ENCODE assay signal across 8 mouse cellular contexts in the genomic region with DNA sequence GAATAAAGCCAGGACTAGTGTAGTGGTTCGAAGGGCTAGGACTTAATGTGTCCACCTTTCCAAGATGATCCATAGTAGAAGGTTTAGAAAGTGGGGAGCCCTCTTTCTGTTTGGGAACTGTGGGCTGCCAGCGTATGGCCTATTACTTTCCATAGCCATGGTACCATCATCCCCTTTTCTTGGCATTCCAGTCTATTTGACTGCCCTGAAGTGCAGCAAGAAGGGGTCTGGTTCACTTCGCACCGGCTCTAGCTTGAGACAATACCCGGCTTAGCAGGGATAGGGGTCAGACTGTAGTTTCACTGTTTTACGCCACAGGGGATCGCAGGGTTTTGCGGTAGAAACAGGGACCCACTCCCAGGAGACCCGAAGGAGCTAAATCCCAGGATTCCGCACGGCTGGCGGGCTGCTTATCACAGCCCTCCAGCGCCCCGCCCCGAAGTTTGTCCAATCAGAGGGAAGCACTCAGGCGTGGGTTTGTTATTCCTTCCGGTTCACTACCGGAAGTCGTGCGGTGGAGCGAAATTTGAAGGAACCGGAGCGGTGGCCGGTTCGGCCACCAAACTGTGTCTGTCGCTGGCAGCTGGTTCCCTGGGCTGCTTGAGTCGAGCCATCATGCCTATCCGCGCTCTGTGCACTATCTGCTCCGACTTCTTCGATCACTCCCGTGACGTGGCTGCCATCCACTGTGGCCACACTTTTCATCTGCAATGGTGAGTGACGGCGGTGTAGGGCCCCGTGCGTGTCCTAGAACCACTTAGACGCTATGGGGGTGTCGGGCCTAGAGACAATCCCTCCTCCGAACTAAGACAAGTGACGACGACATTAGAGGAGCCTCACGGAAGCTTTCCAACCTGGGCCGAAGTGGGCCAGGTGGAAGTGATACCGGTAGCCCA. TPM values are rescaled to one million over a fixed set of nuclear protein-coding genes. Genes with fewer than 3 reads are reported as not detected.
A peak's percentile ranks its signal among the peaks of the same experiment; 100 is the strongest.
DNase-seq lines count a peak whose midpoint lies in the region; TF ChIP-seq lines count a peak whose summit lies in the region.

No protein-coding gene starts in this region.

- no peaks in the 10 kb centered on the region for H3K36me3 ChIP-seq in macrophage (ENCODE audit: inconsistent target)

- peak; percentile 86 for TF ChIP-seq POLR2A in cortical plate, adult 2 months (IDR thresholded peaks at IDR 0.05; ENCODE audit: extremely low read depth, insufficient read depth, low read length)

- H3K4me1 ChIP-seq in cortical plate, adult 2 months (ENCODE audit: control insufficient read depth, insufficient read depth, low read length): no peaks in the 10 kb centered on the region

- no peak overlapping the region for H3K27ac ChIP-seq in cortical plate, adult 2 months (ENCODE audit: insufficient read depth, low read length)
- H3K27ac ChIP-seq in left cerebral cortex, adult 2 months: peak overlapping the region; percentile 87
- peak overlapping the region; percentile 34 for H3K27ac ChIP-seq in macrophage

- H3K79me2 ChIP-seq in macrophage (ENCODE audit: inconsistent target): peaks cover 39% of the 10 kb centered on the region

- peak overlapping the region; percentile 33 for H3K4me3 ChIP-seq in cortical plate, adult 2 months (ENCODE audit: insufficient read depth, low read length)
- peak overlapping the region; percentile 54 for H3K4me3 ChIP-seq in left cerebral cortex, adult 2 months
- H3K4me3 ChIP-seq in macrophage (ENCODE audit: inconsistent target): peak overlapping the region; percentile 84

- 25% methylated on average over 45 of the region's 45 CpGs for WGBS in macrophage (ENCODE audit: missing documents)

- peak; percentile 95 for DNase-seq in adipocyte (ENCODE audit: low spot score)
- DNase-seq in gastrocnemius, adult 8-10 months (ENCODE audit: low spot score in 2 of 2): peak; percentile 86 to 89
- DNase-seq in hindlimb bud, embryonic 11.5 days (ENCODE audit: extremely low spot score, low read depth, low spot score): peak; percentile 57
- peak; percentile 88 for DNase-seq in left cerebral cortex, adult 2 months (ENCODE audit: extremely low spot score in 1 of 2, low spot score in 2 of 2)
- peak; percentile 88 for DNase-seq in retina, postnatal 7 days (ENCODE audit: low read depth, low spot score)
- peak; percentile 85 for DNase-seq in urinary bladder, adult 18-20 months (ENCODE audit: low spot score in 2 of 2)

- intact Hi-C loops in left cerebral cortex, adult 2 months (cut with DNase I): no loop called here

- no peak for TF ChIP-seq CTCF in cortical plate, adult 2 months (IDR thresholded peaks at IDR 0.05; ENCODE audit: extremely low read depth, insufficient read depth, low read length)
- no peak; the same call in 1 of the 2 replicates for TF ChIP-seq CTCF in left cerebral cortex, adult 2 months (IDR thresholded peaks at IDR 0.05)

RNA-seq across cellular contexts. Expression of a gene that starts 0.8 kb away (rescaled TPM):
- polyA plus RNA-seq in cortical plate, adult 2 months (2012; rRNA removed): 11.1 and 15.7 TPM in 2 replicates
- total RNA-seq in gastrocnemius, adult 8-10 months (2022): 1 to 10 TPM in 1 of 4 experiments, under 1 TPM in 3; 0.47 to 1.6 (median 0.57) TPM
- total RNA-seq in left cerebral cortex, adult 2 months (2021): 10 to 100 TPM in 1 of 2 experiments, 1 to 10 TPM in 1; 9.5 to 10.9 TPM
- total RNA-seq in macrophage (2018; cell fraction: chromatin; rRNA removed): 10 to 100 TPM in 1 of 26 experiments, 1 to 10 TPM in 24, not detected in 1; 1.2 to 18.6 (median 2.6) TPM
- total RNA-seq in macrophage (2018; cell fraction: cytosol; rRNA removed): 1 to 10 TPM in 8 of 26 experiments, under 1 TPM in 18; 0.28 to 1.7 (median 0.79) TPM
- total RNA-seq in macrophage (2018; cell fraction: nucleus; rRNA removed): 1 to 10 TPM in 16 of 26 experiments, under 1 TPM in 10; 0.44 to 9.6 (median 1.3) TPM
- polyA plus RNA-seq in macrophage (2018): 0.43 to 3.0 TPM (median 1.1 TPM) in 3 replicates

RNA-seq across cellular contexts. Expression of a gene that starts 15.2 kb away (rescaled TPM):
- 459 and 489 TPM in 2 replicates for polyA plus RNA-seq in cortical plate, adult 2 months (2012; rRNA removed)
- under 1 TPM; 0.20 to 0.46 (median 0.35) TPM for total RNA-seq in gastrocnemius, adult 8-10 months (2022)
- total RNA-seq in left cerebral cortex, adult 2 months (2021): 100 to 1,000 TPM; 330 to 356 TPM
- not detected for total RNA-seq in macrophage (2018; cell fraction: chromatin; rRNA removed)
- total RNA-seq in macrophage (2018; cell fraction: cytosol; rRNA removed): not detected
- total RNA-seq in macrophage (2018; cell fraction: nucleus; rRNA removed): not detected
- not detected in 3 replicates for polyA plus RNA-seq in macrophage (2018)

RNA-seq across cellular contexts. Expression of a gene that starts 22.4 kb away (rescaled TPM):
- polyA plus RNA-seq in cortical plate, adult 2 months (2012; rRNA removed): not detected in 2 replicates
- not detected for total RNA-seq in gastrocnemius, adult 8-10 months (2022)
- total RNA-seq in left cerebral cortex, adult 2 months (2021): not detected
- not detected for total RNA-seq in macrophage (2018; cell fraction: chromatin; rRNA removed)
- total RNA-seq in macrophage (2018; cell fraction: cytosol; rRNA removed): not detected
- not detected for total RNA-seq in macrophage (2018; cell fraction: nucleus; rRNA removed)
- not detected in 3 replicates for polyA plus RNA-seq in macrophage (2018)

RNA-seq across cellular contexts. Expression of a gene that starts 24.6 kb away (rescaled TPM):
- 13.5 and 14.9 TPM in 2 replicates for polyA plus RNA-seq in cortical plate, adult 2 months (2012; rRNA removed)
- total RNA-seq in gastrocnemius, adult 8-10 months (2022): 1 to 10 TPM; 2.2 to 2.7 (median 2.5) TPM
- 1 to 10 TPM; 2.6 to 3.8 TPM for total RNA-seq in left cerebral cortex, adult 2 months (2021)
- 1,000 to 10,000 TPM in 12 of 26 experiments, 100 to 1,000 TPM in 14; 250 to 2,198 (median 954) TPM for total RNA-seq in macrophage (2018; cell fraction: chromatin; rRNA removed)
- 100 to 1,000 TPM in 13 of 26 experiments, 10 to 100 TPM in 13; 45.4 to 312 (median 100) TPM for total RNA-seq in macrophage (2018; cell fraction: cytosol; rRNA removed)
- total RNA-seq in macrophage (2018; cell fraction: nucleus; rRNA removed): 1,000 to 10,000 TPM in 4 of 26 experiments, 100 to 1,000 TPM in 22; 146 to 1,165 (median 457) TPM
- 33.6 to 130 TPM (median 36.8 TPM) in 3 replicates for polyA plus RNA-seq in macrophage (2018)

RNA-seq across cellular contexts. Expression of a gene that starts 32.1 kb away (rescaled TPM):
- polyA plus RNA-seq in cortical plate, adult 2 months (2012; rRNA removed): 0.15 and 0.35 TPM in 2 replicates
- total RNA-seq in gastrocnemius, adult 8-10 months (2022): not detected
- total RNA-seq in left cerebral cortex, adult 2 months (2021): under 1 TPM; 0.28 to 0.66 TPM
- total RNA-seq in macrophage (2018; cell fraction: chromatin; rRNA removed): 10 to 100 TPM in 1 of 26 experiments, 1 to 10 TPM in 25; 1.2 to 10.4 (median 4.3) TPM
- under 1 TPM in 7 of 26 experiments, not detected in 19; 0.10 to 0.26 (median 0.14) TPM for total RNA-seq in macrophage (2018; cell fraction: cytosol; rRNA removed)
- 1 to 10 TPM in 25 of 26 experiments, under 1 TPM in 1; 0.72 to 6.5 (median 2.3) TPM for total RNA-seq in macrophage (2018; cell fraction: nucleus; rRNA removed)
- 0.16 to 0.26 TPM in 2 of 3 replicates, not detected in the other for polyA plus RNA-seq in macrophage (2018)

Comparison
In these comparisons a context has a peak if more than half of its experiments do, and no peak if none do; other contexts are left out.
1. H3K4me3 ChIP-seq: peak in every context shown above with its lines; median percentile 84 in macrophage; 54 in left cerebral cortex, adult 2 months; 33 in cortical plate, adult 2 months.
2. RNA of a gene that starts 0.8 kb away (total RNA-seq): 9.5 to 10.9 TPM in left cerebral cortex, adult 2 months; 0.47 to 1.6 TPM in gastrocnemius, adult 8-10 months; every median in the first group is over 4 times any median in the second.
3. RNA of a gene that starts 15.2 kb away (total RNA-seq): 330 to 356 TPM in left cerebral cortex, adult 2 months; 0.20 to 0.46 TPM in gastrocnemius, adult 8-10 months; every median in the first group is over 100 times any median in the second.
4. Peak in every context shown above with its lines, with median percentiles within 50 percentile points of each other: DNase-seq.